Mouse (Mus musculus): ENCODE measurements around the gene Taar8b.

DNA sequence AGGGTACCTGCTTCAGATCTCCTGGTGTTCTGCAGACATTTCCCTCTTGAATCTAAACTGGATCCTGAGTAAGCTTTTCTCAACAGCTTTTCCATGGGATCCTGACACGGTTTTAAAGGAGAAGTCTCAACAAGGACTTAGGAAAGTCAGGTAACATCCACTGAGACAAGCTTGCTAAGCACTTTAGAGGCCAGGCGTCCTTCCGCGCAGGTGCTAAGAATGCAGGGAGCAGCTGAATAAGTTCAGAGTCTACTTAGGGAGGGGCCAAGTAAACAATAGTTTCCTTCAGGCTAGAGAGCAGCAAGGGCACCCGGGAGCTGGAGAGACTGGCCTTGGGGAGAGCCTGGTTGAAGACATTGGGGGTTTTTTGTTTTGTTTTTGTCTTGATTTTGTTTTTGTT is 40.2 kb upstream of the Taar8b start:
- TF ChIP-seq CTCF (IDR thresholded peaks at IDR 0.05; ENCODE audit: extremely low read depth, insufficient read length, insufficient replicate concordance, low read depth, low read length) (no peak), POLR2A (IDR thresholded peaks at IDR 0.05; ENCODE audit: low read depth, low read length) (peak; percentile 25; the same call in 1 of the 2 replicates)
